Mouse (Mus musculus): ENCODE measurements around the gene Decr2. TPM values are rescaled to one million over a fixed set of nuclear protein-coding genes. Genes with fewer than 3 reads are reported as not detected.

The Decr2 gene
- total RNA-seq, 1 experiment: 12.6 TPM

GRCm38 (mm10) chr17:26068831-26069739 is 21.1 kb downstream of the Decr2 start, which contains the start of gene Rab11fip3:
TSS of gene Rab11fip3 (minus strand) at chr17:26069555.
- Histone ChIP-seq H3K27ac (ENCODE audit: insufficient read depth, low read depth, low read length, poor library complexity, severe bottlenecking) (no peak within 1 kb of the TSS), H3K4me1 (ENCODE audit: control insufficient read depth in 2 of 2, insufficient read depth in 2 of 2, low read length in 2 of 2, poor library complexity in 1 of 2) (peaks cover 2 to 18% of the 10 kb centered on the region in 2 experiments; a peak in 2 of 4 replicates), H3K9ac (ENCODE audit: insufficient read depth, low read depth, low read length, poor library complexity, severe bottlenecking) (peak within 1 kb of the TSS; percentile 88), H3K4me3 (ENCODE audit: insufficient read depth in 1 of 2, low read depth in 1 of 2, low read length in 2 of 2, poor library complexity in 1 of 2, severe bottlenecking in 1 of 2) (peak within 1 kb of the TSS; percentile 82 to 89), H3K9me3 (ENCODE audit: control insufficient read depth, insufficient read depth, low read depth, low read length) (no peaks in the 10 kb centered on the region), H3K36me3 (ENCODE audit: control insufficient read depth, insufficient read depth, low read length, poor library complexity, severe bottlenecking) (peaks cover 6% of the 10 kb centered on the region; the same call in 1 of the 2 replicates)
- in situ Hi-C loops (cut with MboI; ENCODE audit: low sequenced_read_pairs in 2 of 2, unreplicated experiment in 2 of 2): no loop called here
- TF ChIP-seq HCFC1 (IDR thresholded peaks at IDR 0.05; ENCODE audit: borderline replicate concordance, insufficient read depth, low read length) (0 out of 2 replicates have a peak, but pooled peaks have one; percentile 58), ZNF384 (IDR thresholded peaks at IDR 0.05; ENCODE audit: low read depth, low read length) (no peak)
- peak; percentile 84 for DNase-seq (ENCODE audit: low read depth, low spot score)

- no peak overlapping the region for H3K27ac ChIP-seq (ENCODE audit: insufficient read depth, low read depth, low read length, poor library complexity, severe bottlenecking)
- peak overlapping the region; percentile 82 to 89 for H3K4me3 ChIP-seq (ENCODE audit: insufficient read depth in 1 of 2, low read depth in 1 of 2, low read length in 2 of 2, poor library complexity in 1 of 2, severe bottlenecking in 1 of 2)
- peak overlapping the region; percentile 88 for H3K9ac ChIP-seq (ENCODE audit: insufficient read depth, low read depth, low read length, poor library complexity, severe bottlenecking)
- H3K9me3 ChIP-seq (ENCODE audit: control insufficient read depth, insufficient read depth, low read depth, low read length): no peaks in the 10 kb centered on the region
- peaks cover 2 to 18% of the 10 kb centered on the region in 2 experiments; a peak in 2 of 4 replicates for H3K4me1 ChIP-seq (ENCODE audit: control insufficient read depth in 2 of 2, insufficient read depth in 2 of 2, low read length in 2 of 2, poor library complexity in 1 of 2)
- DNase-seq (ENCODE audit: low read depth, low spot score): no peak
- H3K36me3 ChIP-seq (ENCODE audit: control insufficient read depth, insufficient read depth, low read length, poor library complexity, severe bottlenecking): peaks cover 6% of the 10 kb centered on the region; the same call in 1 of the 2 replicates
- TF ChIP-seq HCFC1 (IDR thresholded peaks at IDR 0.05; ENCODE audit: borderline replicate concordance, insufficient read depth, low read length) (no peak), ZNF384 (IDR thresholded peaks at IDR 0.05; ENCODE audit: low read depth, low read length) (no peak), MAFK (IDR thresholded peaks at IDR 0.05; ENCODE audit: insufficient read depth, low read depth, low read length) (no peak), ZC3H11A (IDR thresholded peaks at IDR 0.05; ENCODE audit: borderline replicate concordance, low read depth, low read length) (no peak), CHD2 (IDR thresholded peaks at IDR 0.05; ENCODE audit: low read depth, low read length) (no peak)
- in situ Hi-C loops (cut with MboI; ENCODE audit: low sequenced_read_pairs in 2 of 2, unreplicated experiment in 2 of 2): no loop called here
Observed at GRCm38 (mm10) chr17:26068024-26068830, 21.9 kb downstream of the Decr2 start.

DNA sequence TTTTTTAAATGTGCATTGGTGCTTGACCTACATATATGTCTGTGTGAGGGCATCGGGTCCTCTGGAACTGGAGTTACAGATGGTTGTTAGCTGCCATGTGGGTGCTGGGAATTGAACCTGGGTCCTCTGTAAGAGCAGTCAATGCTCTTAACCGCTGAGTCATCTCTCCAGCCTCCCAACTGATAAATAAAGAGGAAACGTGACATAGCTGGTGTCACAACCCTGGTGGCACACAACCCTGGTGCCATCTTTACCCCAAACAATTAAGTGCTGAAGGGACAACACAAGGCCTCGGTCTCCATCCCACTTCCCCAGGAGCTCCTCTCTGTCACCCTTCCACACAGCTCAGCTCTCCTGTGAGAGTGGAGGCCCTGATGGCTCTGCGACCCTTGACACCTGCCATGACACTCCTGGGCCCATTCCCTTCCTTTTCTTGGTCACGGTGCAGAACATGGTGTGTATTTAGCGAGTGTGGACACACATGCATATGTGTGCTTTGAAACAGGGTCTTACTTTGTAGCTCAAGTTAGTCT is 23.6 kb downstream of the Decr2 start:
- no peak overlapping the region for H3K9ac ChIP-seq (ENCODE audit: insufficient read depth, low read depth, low read length, poor library complexity, severe bottlenecking)
- DNase-seq (ENCODE audit: low read depth, low spot score): no peak
- in situ Hi-C loops (cut with MboI; ENCODE audit: low sequenced_read_pairs in 2 of 2, unreplicated experiment in 2 of 2): no loop called here
- no peak overlapping the region for H3K27ac ChIP-seq (ENCODE audit: insufficient read depth, low read depth, low read length, poor library complexity, severe bottlenecking)
- H3K9me3 ChIP-seq (ENCODE audit: control insufficient read depth, insufficient read depth, low read depth, low read length): no peaks in the 10 kb centered on the region
- no peak for TF ChIP-seq CHD2 (IDR thresholded peaks at IDR 0.05; ENCODE audit: low read depth, low read length)
- no peak for TF ChIP-seq ZC3H11A (IDR thresholded peaks at IDR 0.05; ENCODE audit: borderline replicate concordance, low read depth, low read length)
- no peak for TF ChIP-seq ZNF384 (IDR thresholded peaks at IDR 0.05; ENCODE audit: low read depth, low read length)
- TF ChIP-seq HCFC1 (IDR thresholded peaks at IDR 0.05; ENCODE audit: borderline replicate concordance, insufficient read depth, low read length): no peak
- 0 out of 2 replicates have a peak, but pooled peaks have one; percentile 9 for TF ChIP-seq MAFK (IDR thresholded peaks at IDR 0.05; ENCODE audit: insufficient read depth, low read depth, low read length)
- H3K4me1 ChIP-seq (ENCODE audit: control insufficient read depth in 2 of 2, insufficient read depth in 2 of 2, low read length in 2 of 2, poor library complexity in 1 of 2): peaks cover 2 to 20% of the 10 kb centered on the region in 2 experiments; a peak in 2 of 4 replicates
- no peak overlapping the region for H3K4me3 ChIP-seq (ENCODE audit: insufficient read depth in 1 of 2, low read depth in 1 of 2, low read length in 2 of 2, poor library complexity in 1 of 2, severe bottlenecking in 1 of 2)
- H3K36me3 ChIP-seq (ENCODE audit: control insufficient read depth, insufficient read depth, low read length, poor library complexity, severe bottlenecking): peaks cover 6% of the 10 kb centered on the region; the same call in 1 of the 2 replicates

- Histone ChIP-seq H3K36me3 (ENCODE audit: control insufficient read depth, insufficient read depth, low read length, poor library complexity, severe bottlenecking) (peaks cover 6% of the 10 kb centered on the region; the same call in 1 of the 2 replicates), H3K4me3 (ENCODE audit: insufficient read depth in 1 of 2, low read depth in 1 of 2, low read length in 2 of 2, poor library complexity in 1 of 2, severe bottlenecking in 1 of 2) (no peak overlapping the region), H3K27ac (ENCODE audit: insufficient read depth, low read depth, low read length, poor library complexity, severe bottlenecking) (no peak overlapping the region), H3K4me1 (ENCODE audit: control insufficient read depth in 2 of 2, insufficient read depth in 2 of 2, low read length in 2 of 2, poor library complexity in 1 of 2) (peaks cover 2 to 25% of the 10 kb centered on the region in 2 experiments; a peak in 2 of 4 replicates), H3K9ac (ENCODE audit: insufficient read depth, low read depth, low read length, poor library complexity, severe bottlenecking) (no peak overlapping the region), H3K9me3 (ENCODE audit: control insufficient read depth, insufficient read depth, low read depth, low read length) (no peaks in the 10 kb centered on the region)
- in situ Hi-C loops (cut with MboI; ENCODE audit: low sequenced_read_pairs in 2 of 2, unreplicated experiment in 2 of 2): no loop called here
- DNase-seq (ENCODE audit: low read depth, low spot score): no peak
- TF ChIP-seq ZC3H11A (IDR thresholded peaks at IDR 0.05; ENCODE audit: borderline replicate concordance, low read depth, low read length) (no peak), ZNF384 (IDR thresholded peaks at IDR 0.05; ENCODE audit: low read depth, low read length) (no peak), CHD2 (IDR thresholded peaks at IDR 0.05; ENCODE audit: low read depth, low read length) (no peak), HCFC1 (IDR thresholded peaks at IDR 0.05; ENCODE audit: borderline replicate concordance, insufficient read depth, low read length) (no peak), MAFK (IDR thresholded peaks at IDR 0.05; ENCODE audit: insufficient read depth, low read depth, low read length) (no peak)
Observed at GRCm38 (mm10) chr17:26064916-26065315, 25.2 kb downstream of the Decr2 start.

All from ES-E14 (cell line).